Mouse (Mus musculus) intestine, postnatal 0 days (tissue): ENCODE results near the gene Frrs1l. TPM values are rescaled to one million over a fixed set of nuclear protein-coding genes. Genes with fewer than 3 reads are reported as not detected.

Experiments used
- ATAC-seq: fragments of 200-750 bp; cut with Nextera tagmentation; 2 replicates; pipeline ENCODE4 v1.8.0; 2017; ENCODE audit warnings: mild to moderate bottlenecking, moderate TSS enrichment, moderate library complexity
- H3K27ac ChIP-seq: fragments of 300-500 bp; sonication (generic); 2 replicates; pipeline ENCODE4 v1.5.1; 2014; ENCODE audit warnings: mild to moderate bottlenecking, low read depth, low read length, moderate library complexity
- H3K27me3 ChIP-seq: fragments of 300-500 bp; sonication (generic); replicated peaks from 2 replicates; pipeline ENCODE4 v1.6.1; 2014; ENCODE audit warnings: low read length, mixed read lengths; ENCODE audit not compliant: control insufficient read depth, insufficient read depth
- H3K36me3 ChIP-seq: fragments of 300-500 bp; sonication (generic); 2 replicates; pipeline ENCODE4 v1.6.1; 2014; ENCODE audit warnings: mild to moderate bottlenecking, moderate library complexity; ENCODE audit not compliant: control insufficient read depth, insufficient read depth
- H3K4me1 ChIP-seq: fragments of 300-500 bp; sonication (generic); replicated peaks from 2 replicates; pipeline ENCODE4 v1.6.1; 2014; ENCODE audit warnings: antibody characterized with exemption, low read length, mixed read lengths; ENCODE audit not compliant: control insufficient read depth, insufficient read depth
- H3K4me2 ChIP-seq: fragments of 300-500 bp; sonication (generic); replicated peaks from 2 replicates; pipeline ENCODE4 v1.6.1; 2014; ENCODE audit warnings: low read depth, mild to moderate bottlenecking, moderate library complexity
- H3K4me3 ChIP-seq: fragments of 300-500 bp; sonication (generic); 2 replicates; pipeline ENCODE4 v1.5.1; 2014; ENCODE audit warnings: low read depth, low read length
- H3K9ac ChIP-seq: fragments of 300-500 bp; sonication (generic); 2 replicates; pipeline ENCODE4 v1.6.1; 2014; ENCODE audit warnings: mild to moderate bottlenecking, low read depth, low read length
- H3K9me3 ChIP-seq: fragments of 300-500 bp; sonication (generic); 2 replicates; pipeline ENCODE4 v1.6.1; 2016; ENCODE audit warnings: mixed run types; ENCODE audit not compliant: control insufficient read depth
- CTCF ChIP-seq: sonication (generic); IDR thresholded peaks from 2 replicates; pipeline ENCODE4 v1.5.1; 2016; ENCODE audit warnings: low read depth, mild to moderate bottlenecking, control low read depth, antibody characterized with exemption, moderate library complexity
- WGBS: fragments of 180-500 bp; shearing (Covaris S2); extraction: QIAGEN DNeasy Blood & Tissue Kit; methylation state at CpG from one replicate; pipeline ENCODE4 v1.1.7; 2014; 5-methylcytosine and 5-hydroxymethylcytosine counted together
- polyA plus RNA-seq: library from polyadenylated mRNA; unstranded; fragments of >200 nt; fragmentation: Nextera tagmentation; extraction: Ambion mirVana; gene quantifications from 2 replicates; pipeline ENCODE4 v1.2.1, GENCODE M21; 2015

Frrs1l gene
- polyA plus RNA-seq, 1 experiment from 2014 or later: 0.18 TPM

GRCm38 (mm10) chr4:56957518-56957917, 32.7 kb downstream of the Frrs1l start:
- H3K4me1 ChIP-seq: no peaks in the 10 kb centered on the region
- no peak overlapping the region for H3K4me3 ChIP-seq
- ATAC-seq: peak; percentile 51; the same call in 1 of the 2 replicates
- no peak overlapping the region for H3K27ac ChIP-seq
- no peaks in the 10 kb centered on the region for H3K27me3 ChIP-seq
- no peak for TF ChIP-seq CTCF
- no peaks in the 10 kb centered on the region for H3K9me3 ChIP-seq
- H3K36me3 ChIP-seq: no peaks in the 10 kb centered on the region
- 38% methylated on average over 9 of the region's 9 CpGs for WGBS
- H3K9ac ChIP-seq: no peak overlapping the region
- no peak overlapping the region for H3K4me2 ChIP-seq

GRCm38 (mm10) chr4:56953235-56953634, 37.0 kb downstream of the Frrs1l start:
- no peak for TF ChIP-seq CTCF
- Histone ChIP-seq H3K9ac (no peak overlapping the region), H3K4me2 (no peak overlapping the region), H3K9me3 (no peaks in the 10 kb centered on the region), H3K36me3 (no peaks in the 10 kb centered on the region), H3K4me1 (no peaks in the 10 kb centered on the region), H3K27me3 (no peaks in the 10 kb centered on the region), H3K4me3 (no peak overlapping the region), H3K27ac (no peak overlapping the region; the same call in 1 of the 2 replicates)
- WGBS: 52% methylated on average over 6 of the region's 6 CpGs
- peak; percentile 56 for ATAC-seq

DNA sequence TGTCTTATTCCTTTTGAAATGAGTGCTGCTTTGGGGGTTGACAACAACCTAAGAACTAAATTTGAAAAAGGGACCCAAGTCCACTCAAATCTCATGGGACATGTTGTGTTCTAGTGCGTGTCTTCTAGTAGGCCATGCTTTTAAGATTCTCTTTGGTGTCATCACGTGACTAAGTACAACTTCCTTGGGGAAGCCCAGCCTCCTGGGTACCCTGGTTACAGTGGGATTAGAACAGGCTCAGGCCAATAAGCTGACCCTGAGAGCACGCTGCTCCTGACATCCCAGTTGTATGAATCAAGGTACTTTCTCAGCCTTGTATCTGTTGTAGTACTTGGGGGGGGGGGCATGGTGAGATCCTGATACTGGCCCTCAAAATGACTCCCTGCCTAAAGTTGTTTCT, 38.5 kb downstream of the Frrs1l start:
- Histone ChIP-seq H3K27me3 (no peaks in the 10 kb centered on the region), H3K9ac (no peak overlapping the region), H3K9me3 (no peaks in the 10 kb centered on the region), H3K4me1 (no peaks in the 10 kb centered on the region), H3K36me3 (no peaks in the 10 kb centered on the region), H3K27ac (no peak overlapping the region), H3K4me2 (no peak overlapping the region), H3K4me3 (no peak overlapping the region)
- TF ChIP-seq CTCF: no peak
- WGBS: 96% methylated on average over 3 of the region's 3 CpGs
- ATAC-seq: no peak

DNA sequence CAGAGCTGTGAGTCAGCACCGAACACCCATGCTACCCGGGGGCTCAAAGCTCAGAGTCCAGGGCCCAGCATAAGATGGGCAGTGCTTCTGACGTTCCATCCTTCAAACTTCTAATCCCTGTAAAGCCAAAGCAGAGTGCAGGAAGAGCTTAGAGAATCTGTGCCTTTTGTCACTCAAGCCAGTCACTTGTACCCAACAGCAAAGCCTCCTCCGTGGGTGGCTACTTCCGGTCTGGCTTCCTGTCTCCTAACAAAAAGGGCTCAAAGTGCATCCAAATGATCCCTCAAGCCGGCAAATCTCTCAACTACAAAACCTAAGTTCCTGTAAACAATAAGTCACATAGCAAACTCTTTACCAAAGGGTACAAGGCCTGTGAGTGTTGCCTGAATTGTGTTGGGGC, 40.7 kb downstream of the Frrs1l start:
- Histone ChIP-seq H3K36me3 (no peaks in the 10 kb centered on the region), H3K27me3 (no peaks in the 10 kb centered on the region), H3K4me2 (no peak overlapping the region), H3K27ac (no peak overlapping the region), H3K4me1 (0 out of 2 replicates have a peak, but pooled peaks cover 2% of the 10 kb centered on the region), H3K9ac (no peak overlapping the region), H3K9me3 (no peaks in the 10 kb centered on the region), H3K4me3 (no peak overlapping the region)
- TF ChIP-seq CTCF: no peak
- no peak for ATAC-seq
- 55% methylated on average over 6 of the region's 6 CpGs for WGBS

DNA sequence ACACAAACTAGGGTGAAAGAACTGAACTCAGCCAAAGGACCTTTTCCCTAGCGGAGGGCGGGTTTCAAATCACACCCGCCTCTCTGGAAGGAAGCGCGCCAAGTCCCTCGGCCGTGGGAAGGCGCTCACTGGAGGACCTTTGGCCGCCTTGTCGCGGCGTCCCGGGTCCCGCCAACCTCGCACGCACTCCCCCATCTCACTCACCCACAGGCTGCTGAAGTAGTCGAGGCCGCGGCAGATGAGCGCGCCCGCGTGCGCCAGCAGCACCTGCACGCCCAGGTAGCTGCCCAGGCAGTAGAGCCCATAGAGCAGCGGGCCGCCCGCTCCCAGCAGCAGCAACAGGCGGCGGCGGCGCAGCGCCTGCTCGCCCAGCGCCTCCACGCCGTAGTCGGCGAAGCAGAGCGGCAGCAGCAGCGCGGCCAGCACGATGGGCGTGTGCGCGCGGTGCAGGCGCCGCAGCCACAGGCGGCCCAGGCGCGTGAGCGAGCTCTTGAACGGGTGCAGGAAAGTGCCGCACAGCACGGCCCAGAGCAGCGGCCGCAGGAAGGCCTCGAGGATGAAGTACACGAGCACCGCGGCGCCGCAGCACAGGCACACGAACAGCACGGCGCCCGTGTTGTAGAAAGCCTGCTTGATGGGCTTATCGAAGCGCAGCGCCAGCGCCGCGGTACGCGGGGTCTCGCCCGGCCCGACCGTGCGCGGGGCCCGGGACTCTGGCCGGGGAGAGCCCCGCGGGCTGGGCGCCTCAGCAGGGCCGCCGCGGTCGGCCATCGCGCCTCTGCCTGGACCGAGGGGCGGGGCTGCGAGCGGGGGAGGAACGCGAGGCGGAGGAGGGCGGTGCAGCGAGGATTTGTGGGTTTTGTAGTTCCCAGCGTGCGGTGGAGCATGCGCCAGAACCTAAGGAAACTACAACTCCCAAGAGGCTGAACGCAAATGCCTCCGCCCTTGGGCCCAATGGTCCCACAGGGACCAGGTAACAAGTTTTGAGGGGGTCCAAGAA, 43.2 kb downstream of the Frrs1l start, which contains the start of gene Tmem245:
TSS of gene Tmem245 (minus strand) at position 797 of the 1,000 bp plus-strand sequence.
- Histone ChIP-seq H3K27ac (peak within 1 kb of the TSS; percentile 93), H3K4me1 (peaks cover 5% of the 10 kb centered on the region; the same call in 1 of the 2 replicates), H3K4me3 (peak within 1 kb of the TSS; percentile 84), H3K36me3 (no peaks in the 10 kb centered on the region), H3K27me3 (no peaks in the 10 kb centered on the region), H3K9me3 (no peaks in the 10 kb centered on the region), H3K9ac (peak within 1 kb of the TSS; percentile 88), H3K4me2 (peak within 1 kb of the TSS; percentile 95)
- under 1% methylated on average over 95 of the region's 107 CpGs for WGBS
- ATAC-seq: peak; percentile 86
- TF ChIP-seq CTCF: no peak; the same call in 1 of the 2 replicates

DNA sequence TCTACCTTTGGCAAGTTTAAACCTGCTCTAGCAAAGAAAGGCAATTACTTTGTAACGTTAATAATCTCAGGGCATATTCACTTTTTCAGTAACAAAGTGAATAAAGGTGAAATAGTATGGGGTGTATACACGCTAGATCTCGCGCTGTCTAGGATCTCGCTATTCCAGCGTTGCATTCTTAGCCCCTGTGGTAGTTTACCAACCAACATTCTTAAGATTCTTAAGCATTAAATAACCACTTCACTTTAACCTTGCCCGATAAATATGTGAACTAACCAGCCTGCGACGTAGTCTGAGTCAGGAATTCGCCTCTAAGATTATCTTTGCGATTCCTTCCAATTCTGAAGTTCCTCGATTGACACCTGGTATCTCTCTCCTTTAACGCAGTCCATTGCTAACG, 44.0 kb downstream of the Frrs1l start:
- Histone ChIP-seq H3K36me3 (no peaks in the 10 kb centered on the region), H3K4me2 (peak overlapping the region; percentile 95), H3K4me3 (peak overlapping the region; percentile 84), H3K9me3 (no peaks in the 10 kb centered on the region), H3K27me3 (no peaks in the 10 kb centered on the region), H3K27ac (peak overlapping the region; percentile 93), H3K9ac (peak overlapping the region; percentile 88), H3K4me1 (peaks cover 5% of the 10 kb centered on the region; the same call in 1 of the 2 replicates)
- no peak for TF ChIP-seq CTCF
- WGBS: under 1% methylated on average over 14 of the region's 14 CpGs
- ATAC-seq: no peak
